Mouse (Mus musculus) MEL (cell line): ENCODE measurements around the gene Rhobtb1.

Source experiments
- CHD2 ChIP-seq: IDR thresholded peaks from 2 replicates; pipeline ENCODE4 v1.6.1; 2011; ENCODE audit warnings: low read length, improper control_type of control experiment
- CTCF ChIP-seq, 3 experiments: IDR thresholded peaks in 2 of 3; conservative IDR thresholded peaks in 1 of 3; 2 replicates each; pipeline ENCODE4 v1.5.1; 2011 to 2012; ENCODE audit warnings: low read length in 3 of 3, low read depth in 2 of 3, mild to moderate bottlenecking in 2 of 3, improper control_type of control experiment in 1 of 3, inconsistent platforms in 1 of 3, mixed read lengths in 1 of 3, moderate library complexity in 1 of 3; ENCODE audit not compliant: control insufficient read depth in 1 of 3, insufficient read depth in 1 of 3, poor library complexity in 1 of 3, severe bottlenecking in 1 of 3
- E2F4 ChIP-seq: IDR thresholded peaks from 2 replicates; pipeline ENCODE4 v1.6.1; 2011; ENCODE audit warnings: low read depth, low read length, improper control_type of control experiment, borderline replicate concordance
- EP300 ChIP-seq, 2 experiments: IDR thresholded peaks; 2 replicates each; pipeline ENCODE4 v1.6.1; 2011; ENCODE audit warnings: improper control_type of control experiment in 2 of 2, low read length in 2 of 2, low read depth in 1 of 2, mild to moderate bottlenecking in 1 of 2
- GABPA ChIP-seq: IDR thresholded peaks from 2 replicates; pipeline ENCODE4 v1.6.1; 2012; ENCODE audit warnings: low read depth, mild to moderate bottlenecking, inconsistent platforms, low read length, improper control_type of control experiment, moderate library complexity
- KAT2A ChIP-seq: conservative IDR thresholded peaks from 2 replicates; pipeline ENCODE4 v1.6.1; 2012; ENCODE audit warnings: low read depth, low read length, improper control_type of control experiment, inconsistent platforms
- NELFE ChIP-seq: IDR thresholded peaks from 2 replicates; pipeline ENCODE4 v1.6.1; 2011; ENCODE audit warnings: low read depth, low read length, improper control_type of control experiment
- POLR2A ChIP-seq, 2 experiments: IDR thresholded peaks; 2 replicates each; pipeline ENCODE4 v1.6.1; 2011 to 2012; ENCODE audit warnings: low read length in 2 of 2, mild to moderate bottlenecking in 2 of 2, control low read depth in 1 of 2, improper control_type of control experiment in 1 of 2, low read depth in 1 of 2, moderate library complexity in 1 of 2; ENCODE audit not compliant: control insufficient read depth in 1 of 2, insufficient read depth in 1 of 2, poor library complexity in 1 of 2
- SMC3 ChIP-seq: IDR thresholded peaks from 2 replicates; pipeline ENCODE4 v1.6.1; 2011; ENCODE audit warnings: low read depth, low read length, improper control_type of control experiment
- ZC3H11A ChIP-seq: IDR thresholded peaks from 2 replicates; pipeline ENCODE4 v1.6.1; 2012; ENCODE audit warnings: low read depth, mild to moderate bottlenecking, inconsistent platforms, low read length, improper control_type of control experiment

DNA sequence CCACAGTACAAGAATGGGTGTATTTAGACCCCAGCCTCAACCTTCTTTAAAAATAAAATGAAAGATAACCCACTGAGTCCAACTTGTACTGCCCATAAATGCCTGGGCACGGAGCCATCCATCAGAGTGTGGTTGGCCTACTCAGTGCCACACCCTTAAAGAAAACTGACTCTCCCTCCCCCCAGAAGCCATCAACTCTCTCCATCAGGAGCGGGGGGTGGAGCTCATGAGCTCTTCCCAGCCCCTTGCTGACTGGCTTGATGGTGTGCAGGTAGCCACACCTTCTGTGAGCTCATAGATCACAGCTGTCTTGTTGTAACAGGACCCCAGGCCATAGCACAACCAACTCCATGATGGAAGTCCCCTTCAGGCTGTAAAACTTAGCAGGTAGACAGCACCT lies 6.2 kb downstream of the Rhobtb1 start:
- TF ChIP-seq POLR2A (IDR thresholded peaks at IDR 0.05; ENCODE audit: control insufficient read depth in 1 of 2, insufficient read depth in 1 of 2, low read depth in 1 of 2, low read length in 2 of 2, poor library complexity in 1 of 2): no peak
- no peak for TF ChIP-seq SMC3
- TF ChIP-seq ZC3H11A: no peak
- TF ChIP-seq CTCF (IDR thresholded peaks at IDR 0.05 in 2 of 3, conservative IDR thresholded peaks at IDR 0.05 in 1 of 3; ENCODE audit: control insufficient read depth in 1 of 3, insufficient read depth in 1 of 3, low read depth in 2 of 3, low read length in 3 of 3, poor library complexity in 1 of 3, severe bottlenecking in 1 of 3): no peak
- no peak for TF ChIP-seq KAT2A
- TF ChIP-seq EP300 (IDR thresholded peaks at IDR 0.05; ENCODE audit: low read depth in 1 of 2, low read length in 2 of 2): no peak
- TF ChIP-seq NELFE: no peak
- no peak for TF ChIP-seq E2F4
- TF ChIP-seq CHD2: no peak
- no peak for TF ChIP-seq GABPA
